Mouse (Mus musculus): ENCODE data around the gene Cacna1g. TPM values are rescaled to one million over a fixed set of nuclear protein-coding genes. Genes with fewer than 3 reads are reported as not detected.

Gene Cacna1g
- total and polyA plus RNA-seq, 3 experiments, result 1.7 to 3.7 (median 2.4) TPM

DNA sequence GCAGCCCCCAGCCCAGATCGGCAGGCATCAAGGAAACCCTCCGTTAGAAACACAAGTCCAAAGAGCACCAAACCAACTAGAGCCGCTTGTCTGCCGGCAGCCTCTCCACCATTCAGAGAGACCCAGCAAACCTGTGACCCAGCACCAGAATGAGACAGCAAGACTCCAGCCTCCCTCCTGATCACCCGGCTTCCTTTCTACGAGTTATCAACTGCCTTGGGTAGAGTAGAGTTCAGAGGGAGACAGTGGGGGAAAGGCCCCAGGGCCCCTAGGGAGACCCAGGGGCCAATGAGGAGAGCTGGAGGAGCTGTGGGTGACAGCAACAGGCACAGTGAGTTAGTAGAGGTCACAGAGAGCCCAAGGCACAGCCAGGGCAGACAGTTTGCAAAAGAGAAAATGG is 53.0 kb downstream of the Cacna1g start:
- peak overlapping the region; percentile 42 for H3K9ac ChIP-seq (ENCODE audit: insufficient read depth, low read depth)
- dilution Hi-C loops (cut with MboI; ENCODE audit: extremely low pct_ligation_motif_present, extremely low pct_unique_long_range_greater_than_20kb, low sequenced_read_pairs) (no loop called here), in situ Hi-C loops (cut with MboI; ENCODE audit: low pct_ligation_motif_present, low pct_unique_long_range_greater_than_20kb, low sequenced_read_pairs) (loop anchor here (5.0 kb wide), 1 partner anchor 61 kb away; no protein-coding TSS in a partner anchor)
- H3K9me3 ChIP-seq (replicated peaks; ENCODE audit: low read length), result no peaks in the 10 kb centered on the region
- H3K27me3 ChIP-seq (replicated peaks), result no peaks in the 10 kb centered on the region
- peak; percentile 93 for DNase-seq (ENCODE audit: extremely low read depth)
- TF ChIP-seq MXI1 (IDR thresholded peaks at IDR 0.05; ENCODE audit: low read depth, low read length) (0 out of 2 replicates have a peak, but pooled peaks have one; percentile 26), SIN3A (IDR thresholded peaks at IDR 0.05; ENCODE audit: low read length) (peak; percentile 63; the same call in 1 of the 2 replicates), ZMIZ1 (IDR thresholded peaks at IDR 0.05; ENCODE audit: low read depth, low read length) (peak; percentile 51), TBP (conservative IDR thresholded peaks at IDR 0.05; ENCODE audit: low read depth, low read length) (peak; percentile 79), KAT2A (IDR thresholded peaks at IDR 0.05; ENCODE audit: insufficient replicate concordance, low read length) (0 out of 2 replicates have a peak, but pooled peaks have one; percentile 70), POLR2AphosphoS2 (IDR thresholded peaks at IDR 0.05; ENCODE audit: low read depth, low read length) (no peak), EP300 (IDR thresholded peaks at IDR 0.05; ENCODE audit: low read length) (peak; percentile 20; the same call in 1 of the 2 replicates), MEF2A (IDR thresholded peaks at IDR 0.05; ENCODE audit: borderline replicate concordance, low read depth, low read length) (peak; percentile 56; the same call in 1 of the 2 replicates), POLR2A (IDR thresholded peaks at IDR 0.05; ENCODE audit: low read depth, low read length) (peak; percentile 64), MAX (IDR thresholded peaks at IDR 0.05; ENCODE audit: low read length) (peak; percentile 27; the same call in 1 of the 2 replicates), ETS1 (conservative IDR thresholded peaks at IDR 0.05; ENCODE audit: low read depth, low read length) (peak; percentile 53; the same call in 1 of the 2 replicates), UBTF (IDR thresholded peaks at IDR 0.05; ENCODE audit: low read depth, low read length) (0 out of 2 replicates have a peak, but pooled peaks have one; percentile 68), RAD21 (IDR thresholded peaks at IDR 0.05; ENCODE audit: low read depth, low read length) (no peak; the same call in 1 of the 2 replicates), MYC (IDR thresholded peaks at IDR 0.05; ENCODE audit: low read depth, low read length) (no peak), TCF12 (IDR thresholded peaks at IDR 0.05; ENCODE audit: low read depth, low read length) (peak; percentile 81; the same call in 1 of the 2 replicates), SMC3 (IDR thresholded peaks at IDR 0.05; ENCODE audit: low read depth, low read length) (peak; percentile 20; the same call in 1 of the 2 replicates), MAZ (IDR thresholded peaks at IDR 0.05; ENCODE audit: low read depth, low read length) (peak; percentile 86), HCFC1 (IDR thresholded peaks at IDR 0.05; ENCODE audit: low read depth, low read length) (peak; percentile 37; the same call in 1 of the 2 replicates), ZC3H11A (IDR thresholded peaks at IDR 0.05; ENCODE audit: low read depth, low read length) (no peak), IRF4 (IDR thresholded peaks at IDR 0.05; ENCODE audit: low read depth, low read length) (peak; percentile 76), CHD2 (IDR thresholded peaks at IDR 0.05; ENCODE audit: low read length) (no peak), ELF1 (IDR thresholded peaks at IDR 0.05; ENCODE audit: low read depth, low read length) (0 out of 2 replicates have a peak, but pooled peaks have one; percentile 7), BHLHE40 (IDR thresholded peaks at IDR 0.05; ENCODE audit: low read depth, low read length) (peak; percentile 28; the same call in 1 of the 2 replicates), NELFE (IDR thresholded peaks at IDR 0.05; ENCODE audit: low read depth, low read length) (peak; percentile 77), CHD1 (IDR thresholded peaks at IDR 0.05; ENCODE audit: low read depth, low read length) (0 out of 2 replicates have a peak, but pooled peaks have one; percentile 64)
- peaks cover 0 to 4% of the 10 kb centered on the region in 2 experiments for H3K36me3 ChIP-seq (replicated peaks in 1 of 2; ENCODE audit: control insufficient read depth in 1 of 2, insufficient read depth in 1 of 2, low read length in 1 of 2)
- H3K4me1 ChIP-seq (ENCODE audit: control insufficient read depth in 1 of 2, insufficient read depth in 2 of 2), result peaks cover 22 to 50% of the 10 kb centered on the region in 2 experiments
- H3K4me2 ChIP-seq (ENCODE audit: insufficient read depth, low read depth, poor library complexity, severe bottlenecking), result peak overlapping the region; percentile 76
- no peaks in the 10 kb centered on the region for H3K79me2 ChIP-seq (replicated peaks; ENCODE audit: control insufficient read depth, extremely low read depth, insufficient read depth, poor library complexity, severe bottlenecking)
- peak overlapping the region; percentile 80 for H3K27ac ChIP-seq (ENCODE audit: insufficient read depth, low read depth)
- H3K4me3 ChIP-seq (replicated peaks in 1 of 3; ENCODE audit: low read depth in 2 of 3, low read length in 2 of 3, poor library complexity in 1 of 3), result peak overlapping the region in 2 of 3 experiments; percentile 45 to 52
